Mouse (Mus musculus): Measurements from ENCODE around the gene Cwf19l1. TPM values are rescaled to one million over a fixed set of nuclear protein-coding genes. Genes with fewer than 3 reads are reported as not detected.

Gene Cwf19l1
- total RNA-seq, 2 experiments from 2014 or later, result 11.2 to 12.7 TPM

DNA sequence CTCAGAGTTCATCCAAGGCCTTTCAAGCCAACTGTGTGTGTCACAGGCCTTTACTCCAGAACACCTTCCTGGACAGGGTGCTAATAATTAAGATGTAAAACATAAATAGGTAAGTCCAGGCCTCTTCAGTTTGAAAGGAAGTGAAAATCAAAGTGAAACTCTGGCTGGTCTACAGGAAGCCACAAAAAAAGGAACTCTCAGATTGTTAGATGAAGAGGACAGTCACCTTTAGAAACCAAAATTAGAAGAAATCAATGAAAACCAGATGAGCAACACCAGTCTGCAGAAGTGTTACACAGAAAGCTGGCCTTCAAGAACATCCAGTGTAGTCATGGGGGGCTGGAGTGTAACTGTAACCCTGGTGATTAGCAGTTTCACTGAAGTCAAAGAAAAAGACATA lies 17.9 kb downstream of the Cwf19l1 start:
- no peak for DNase-seq (ENCODE audit: low spot score in 2 of 2)

DNA sequence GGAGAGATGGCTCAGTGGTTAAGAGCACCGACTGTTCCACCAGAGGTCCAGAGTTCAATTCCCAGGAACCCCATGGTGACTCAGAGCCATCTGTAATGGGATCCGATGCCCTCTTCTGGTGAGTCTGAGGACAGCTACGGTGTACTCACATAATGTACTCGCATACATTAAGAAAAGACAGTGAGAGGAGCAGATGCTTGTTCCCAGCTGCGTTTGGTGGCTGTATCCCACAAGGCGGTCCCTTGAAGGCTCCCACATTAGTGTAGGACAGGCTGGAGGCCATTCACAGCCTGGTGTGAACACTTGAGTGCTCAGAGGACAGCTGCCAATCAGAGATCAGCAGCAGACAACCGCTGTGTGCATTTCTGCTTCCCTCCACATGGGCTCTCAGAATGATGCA lies 24.0 kb downstream of the Cwf19l1 start:
- no peak for DNase-seq (ENCODE audit: low spot score in 2 of 2)

DNA sequence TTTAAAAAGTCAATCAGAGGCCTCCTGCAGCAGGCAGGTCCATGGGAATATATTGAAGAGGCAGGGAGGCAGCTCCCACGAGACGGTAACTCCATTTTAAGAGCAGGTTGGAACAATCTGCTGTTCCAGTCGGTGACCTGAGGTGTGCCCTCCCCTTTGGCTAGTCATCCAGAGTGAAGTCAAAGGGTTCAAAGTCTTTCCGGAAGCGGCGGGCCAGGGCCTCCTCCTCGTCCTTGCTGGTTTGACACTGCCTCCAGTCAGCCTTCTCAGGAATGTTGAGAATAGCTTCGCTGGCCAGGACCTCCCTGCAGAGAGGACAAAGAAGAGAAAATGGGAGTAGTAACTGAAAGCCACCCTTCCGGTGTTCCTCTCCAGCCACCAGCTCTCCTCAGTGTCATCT lies 25.3 kb downstream of the Cwf19l1 start:
- DNase-seq (ENCODE audit: low spot score in 2 of 2), result no peak

DNA sequence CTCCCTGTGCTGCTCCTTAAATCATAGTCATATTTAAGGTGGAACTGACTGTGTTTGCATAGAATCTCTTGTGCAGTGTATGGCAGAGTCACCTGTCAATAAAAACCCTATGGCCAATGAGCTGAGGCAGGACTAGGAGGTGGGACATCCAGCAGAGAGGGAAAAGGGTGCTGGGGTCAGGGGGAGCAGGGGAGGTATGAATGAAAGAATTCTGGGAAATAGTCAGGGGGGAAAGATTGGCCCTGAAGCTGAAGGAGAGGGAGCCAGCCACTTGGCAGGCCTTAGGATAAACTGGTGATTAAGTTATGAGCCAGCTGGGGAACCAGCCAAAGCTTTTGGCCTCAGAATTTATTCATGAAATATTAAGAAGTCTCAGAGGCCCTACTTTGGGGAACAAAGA lies 26.7 kb downstream of the Cwf19l1 start:
- no peak for DNase-seq (ENCODE audit: low spot score in 2 of 2)

DNA sequence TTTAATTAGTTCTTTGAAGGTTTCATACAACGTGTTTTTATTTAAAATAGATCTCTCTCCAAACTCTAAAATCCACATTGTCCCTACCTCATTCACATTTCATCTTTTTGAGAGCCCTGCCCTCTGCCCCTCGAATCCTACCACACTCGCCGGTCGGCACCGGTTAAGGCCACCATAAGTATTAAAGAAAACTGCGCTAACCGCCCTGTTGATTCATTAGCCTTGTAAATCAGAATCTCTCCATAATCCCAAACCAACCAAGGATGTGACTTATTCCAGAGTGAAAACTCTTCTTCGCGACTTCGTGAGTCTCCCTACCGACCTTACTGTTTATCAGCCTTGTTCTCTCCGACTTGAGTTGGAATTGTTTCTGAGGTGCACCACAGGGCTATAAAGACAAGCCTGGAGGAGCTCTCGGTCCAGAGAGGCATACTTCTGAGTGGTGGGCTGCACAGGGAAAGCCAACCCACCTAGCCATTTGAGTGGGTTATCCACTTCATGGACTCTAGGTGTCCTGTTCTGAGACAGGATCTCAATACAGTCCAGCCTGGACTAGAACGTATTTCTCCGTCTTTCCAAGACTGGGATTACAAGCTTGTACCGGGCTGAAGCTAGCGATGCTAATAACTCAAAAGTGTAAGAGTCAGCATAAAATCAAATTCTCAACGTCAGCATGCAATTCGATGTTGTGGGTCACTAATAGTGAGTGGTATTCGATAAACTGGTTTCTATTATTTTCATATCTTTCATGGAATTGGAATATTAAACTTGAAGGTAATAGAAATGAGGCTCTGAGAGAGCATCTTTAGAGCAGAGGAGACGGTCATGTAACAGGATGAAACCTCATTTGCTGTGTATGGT lies 27.8 kb downstream of the Cwf19l1 start:
- DNase-seq (ENCODE audit: low spot score in 2 of 2), result peak in 1 of 2 experiments; percentile 15

DNA sequence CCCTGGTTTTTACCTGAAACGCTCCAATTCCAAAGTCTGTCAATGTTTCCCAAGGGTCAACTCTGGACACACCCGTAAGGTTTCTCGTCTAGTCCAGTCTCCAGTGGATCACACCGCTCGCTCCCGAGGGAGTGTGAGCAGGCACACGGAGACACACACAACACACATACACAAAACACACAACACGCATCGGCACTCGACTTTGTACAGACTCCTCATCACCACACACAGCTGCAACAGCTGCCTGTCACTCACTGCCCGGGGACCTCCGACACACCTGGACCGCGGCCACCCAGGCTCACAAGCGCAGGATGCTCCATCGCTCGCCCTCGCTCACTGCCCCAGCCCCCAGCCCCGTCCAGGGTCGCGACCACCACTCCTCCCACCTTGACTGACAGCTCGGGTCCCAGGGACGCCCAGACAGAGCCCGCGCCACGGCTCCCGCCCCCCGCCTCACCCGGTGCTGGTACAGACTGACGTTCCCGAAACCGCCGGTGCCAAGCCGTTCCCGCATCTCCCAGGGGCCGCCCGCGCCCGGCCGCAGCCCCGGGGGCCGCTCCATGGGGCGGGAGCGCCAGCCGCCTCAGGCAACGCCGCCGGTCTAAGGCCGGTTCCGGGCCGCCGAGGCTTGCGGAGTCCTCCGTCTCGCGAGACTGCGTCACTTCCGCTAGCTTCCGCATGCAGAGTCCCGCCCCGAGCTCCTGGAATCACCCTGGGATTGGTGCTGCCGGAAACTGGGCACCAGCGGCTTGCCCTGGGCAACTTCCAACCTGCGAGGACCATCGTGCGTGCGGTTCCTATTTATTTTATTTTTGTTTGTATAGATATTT lies 28.6 kb downstream of the Cwf19l1 start, which contains the start of gene Chuk:
Gene Chuk, minus strand, starts transcription at position 650 of the 830 bp plus-strand sequence.
- DNase-seq (ENCODE audit: low spot score in 2 of 2), result peak; percentile 86 to 98

DNA sequence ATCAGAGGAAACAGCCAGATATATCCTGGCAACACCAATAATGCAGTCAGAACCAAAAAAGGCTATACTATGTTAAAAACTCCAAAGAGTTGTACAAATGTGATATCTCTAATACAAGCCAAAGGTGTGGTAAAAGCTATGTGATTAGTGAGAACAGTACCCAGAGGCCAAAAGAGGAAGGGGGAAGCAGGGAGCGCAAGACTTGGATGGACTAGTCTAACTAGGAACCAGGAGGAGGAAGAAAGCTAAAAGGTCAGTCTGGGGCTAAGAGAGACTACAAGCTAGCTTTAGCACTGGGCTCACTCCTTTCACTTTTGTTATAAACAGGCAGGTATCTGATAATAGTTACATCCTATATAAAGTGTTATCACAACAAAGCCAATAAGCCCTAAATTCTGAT lies 31.3 kb downstream of the Cwf19l1 start:
- DNase-seq (ENCODE audit: low spot score in 2 of 2), result no peak

DNA sequence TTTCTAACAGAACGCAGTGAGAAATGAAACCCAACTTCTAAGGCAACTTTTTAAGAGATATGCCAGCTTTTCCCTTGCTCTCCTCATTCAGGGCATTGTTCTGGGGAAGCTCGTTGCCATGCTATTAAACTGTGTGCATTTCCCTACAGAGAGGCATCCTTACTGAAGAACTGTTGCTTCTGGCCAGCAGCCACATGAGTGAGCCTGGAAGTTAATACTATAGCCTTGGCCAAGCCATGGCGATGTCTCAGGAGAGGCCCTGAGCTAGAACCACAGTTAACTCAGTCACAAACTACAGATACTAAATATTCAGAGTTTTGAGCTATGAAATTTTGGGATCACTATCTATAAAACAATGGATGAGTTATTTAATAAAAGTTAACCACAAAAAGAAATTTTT lies 32.7 kb downstream of the Cwf19l1 start:
- no peak for DNase-seq (ENCODE audit: low spot score in 2 of 2)

DNA sequence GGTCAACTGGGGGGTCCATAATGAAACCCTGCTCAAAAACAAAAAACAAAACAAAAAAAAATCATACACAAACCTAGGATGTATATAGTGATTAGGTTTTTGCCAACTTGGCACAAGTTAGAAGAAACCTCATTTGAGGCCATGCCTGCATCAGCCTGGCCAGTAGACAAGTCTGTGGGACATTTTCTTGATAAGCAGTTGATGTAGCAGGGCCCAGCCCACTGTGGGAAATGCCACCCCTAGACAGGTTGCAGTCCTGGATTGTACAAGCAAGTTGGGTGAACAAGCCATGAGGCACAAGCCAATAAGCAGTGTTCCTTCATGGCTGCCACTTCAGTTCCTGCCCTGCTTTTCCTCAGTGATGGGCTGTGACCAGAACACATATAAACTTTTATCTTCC lies 34.8 kb downstream of the Cwf19l1 start:
- DNase-seq (ENCODE audit: low spot score in 2 of 2), result no peak

DNA sequence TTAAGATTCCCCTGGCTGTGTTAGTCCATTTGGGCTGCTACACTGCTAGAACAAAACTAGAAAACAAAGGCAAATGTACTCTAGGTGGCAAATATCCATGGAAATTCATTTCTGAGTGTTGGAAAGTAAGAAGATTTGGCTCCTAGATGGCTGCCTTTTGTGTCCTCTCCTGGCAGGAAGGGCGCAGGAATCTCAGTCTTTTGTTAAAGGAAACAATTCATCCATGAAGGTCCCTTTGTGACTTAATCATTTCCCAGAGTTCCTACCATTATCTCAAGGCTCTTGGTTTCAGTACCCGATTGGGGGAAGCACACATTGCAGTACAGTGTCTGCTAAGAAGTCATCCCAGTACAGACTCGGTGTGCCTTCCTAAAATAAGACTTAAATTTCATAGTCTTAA lies 49.4 kb downstream of the Cwf19l1 start:
- no peak for DNase-seq (ENCODE audit: low spot score in 2 of 2)

DNA sequence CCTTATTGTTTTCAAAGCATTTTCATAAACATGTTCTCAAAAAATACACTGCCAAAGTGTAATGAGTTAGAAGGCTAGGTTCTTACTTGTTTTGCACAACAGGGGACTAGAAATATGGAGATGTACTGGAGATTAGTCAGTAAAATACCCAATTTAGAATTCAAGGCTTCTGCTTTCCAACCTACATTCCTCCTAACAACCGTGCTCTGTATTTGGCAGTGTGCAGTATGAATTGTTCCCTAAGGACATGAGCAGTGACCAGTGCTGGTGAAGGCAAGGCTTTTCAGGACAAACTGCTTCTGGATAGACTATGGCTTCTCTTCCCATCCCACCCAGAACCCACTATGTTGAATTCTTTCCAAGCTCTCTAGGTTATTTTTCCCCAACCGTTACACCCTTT lies 54.8 kb downstream of the Cwf19l1 start:
- no peak for DNase-seq (ENCODE audit: low spot score in 2 of 2)

DNA sequence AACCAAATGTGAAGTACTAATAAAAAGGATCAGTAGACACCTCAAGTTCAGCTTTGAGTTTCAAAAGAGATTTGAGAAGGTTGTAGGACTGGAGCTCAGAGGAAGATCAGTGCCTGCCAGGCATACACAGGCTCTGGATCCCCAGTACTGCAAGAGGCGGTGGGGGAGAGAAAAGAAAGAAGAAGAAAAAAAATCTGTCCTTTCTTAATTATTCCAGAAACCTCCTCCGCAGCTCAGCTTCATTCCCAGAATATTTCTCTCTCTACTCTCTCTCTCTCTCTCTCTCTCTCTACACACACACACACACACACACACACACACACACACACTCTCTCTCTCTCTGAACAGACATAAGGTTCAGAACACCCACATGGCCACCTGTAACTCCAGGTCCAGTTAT lies 55.7 kb downstream of the Cwf19l1 start:
- DNase-seq (ENCODE audit: low spot score in 2 of 2), result no peak

DNA sequence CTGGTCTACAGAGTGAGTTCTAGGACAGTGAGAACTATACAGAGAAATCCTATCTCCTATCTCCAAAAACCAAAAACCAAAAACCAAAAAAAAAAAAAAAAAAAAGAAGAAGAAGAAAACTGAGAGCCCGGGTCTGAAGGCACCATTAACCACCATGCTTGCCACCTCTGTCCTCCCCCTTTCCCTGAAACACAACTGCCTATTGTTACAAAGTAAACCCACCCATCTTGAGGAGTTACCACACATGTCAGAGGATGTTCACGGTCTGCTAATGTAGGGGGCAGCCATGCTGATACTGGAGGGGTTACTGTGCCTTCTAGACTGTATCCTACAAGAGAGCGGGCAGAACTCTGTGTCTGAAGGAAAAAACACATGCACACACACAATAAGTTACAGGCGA lies 58.7 kb downstream of the Cwf19l1 start:
- DNase-seq (ENCODE audit: low spot score in 2 of 2), result no peak

DNA sequence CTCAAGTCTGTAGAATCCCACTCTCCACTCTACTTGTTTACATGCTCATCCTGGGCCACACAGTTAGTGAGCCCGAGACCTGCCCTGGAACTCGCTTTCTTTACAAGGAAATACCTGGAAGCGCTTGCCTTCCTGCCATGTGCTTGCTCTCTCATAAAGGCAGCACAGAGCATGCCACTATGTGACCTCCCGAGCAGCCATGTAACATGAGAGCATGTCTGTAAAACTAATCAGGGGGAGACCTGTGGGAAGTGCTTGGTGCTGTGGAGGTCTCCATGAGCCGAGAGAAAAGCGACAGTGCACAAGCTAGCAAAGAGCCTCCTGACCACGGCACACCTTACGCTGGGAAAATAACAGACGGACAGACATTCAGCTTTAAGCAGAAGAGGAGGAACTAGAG lies 59.2 kb downstream of the Cwf19l1 start:
- no peak for DNase-seq (ENCODE audit: low spot score in 2 of 2)

DNA sequence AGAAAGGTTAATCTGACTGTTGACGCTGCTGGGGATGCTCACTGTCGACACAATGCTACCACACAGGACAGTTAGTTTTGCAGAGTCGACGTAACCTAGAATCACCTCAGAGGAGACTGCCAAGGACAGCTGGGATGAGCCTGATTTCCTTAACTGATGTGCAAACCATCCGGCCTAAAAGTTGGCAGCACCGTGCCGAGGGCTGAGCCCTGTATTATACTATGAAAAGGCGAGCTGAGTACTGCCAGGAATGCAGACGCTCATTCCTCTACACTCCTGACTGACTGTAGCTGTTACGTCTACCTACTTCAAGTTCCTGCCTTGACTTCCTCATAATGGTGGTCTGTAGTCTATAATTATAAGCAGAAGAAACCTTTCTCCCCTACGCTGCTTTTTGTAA lies 60.7 kb downstream of the Cwf19l1 start:
- no peak for DNase-seq (ENCODE audit: low spot score in 2 of 2)

DNA sequence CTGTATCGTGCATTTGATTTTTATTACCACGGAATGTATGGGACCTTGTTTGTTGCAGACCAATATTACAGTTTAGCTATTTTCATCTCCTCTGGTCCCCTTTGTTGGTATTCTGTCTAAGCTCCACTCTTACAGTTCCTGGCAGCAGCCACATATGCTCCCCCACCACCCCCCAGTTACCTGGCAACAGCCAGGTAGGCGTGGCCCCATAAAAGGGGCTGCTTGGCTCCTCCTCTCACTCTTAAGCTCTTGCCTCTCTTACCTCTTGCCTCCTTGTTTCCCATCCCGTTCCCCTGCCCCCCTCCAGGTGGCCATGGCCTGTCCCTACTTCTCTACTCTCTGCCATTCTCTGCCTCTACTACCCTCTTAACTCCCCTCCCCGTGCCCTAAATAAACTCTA lies 64.5 kb downstream of the Cwf19l1 start:
- no peak for DNase-seq (ENCODE audit: low spot score in 2 of 2)

DNA sequence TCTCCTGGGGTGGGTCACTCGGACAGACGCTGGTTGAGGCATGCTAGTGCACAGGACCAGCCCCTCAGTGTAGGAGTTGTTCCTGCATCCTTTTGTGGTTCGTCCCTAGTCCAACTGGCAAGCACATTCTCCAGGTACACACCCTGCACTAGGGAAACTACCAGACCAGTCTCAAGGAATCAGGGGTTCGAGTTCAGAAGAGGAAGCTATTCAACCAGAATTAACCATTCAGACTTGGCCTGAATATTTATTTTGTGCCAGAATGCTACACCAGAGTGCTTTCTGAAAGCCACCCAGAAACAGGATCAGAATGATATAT lies 65.8 kb downstream of the Cwf19l1 start:
- no peak for DNase-seq (ENCODE audit: low spot score in 2 of 2)

DNA sequence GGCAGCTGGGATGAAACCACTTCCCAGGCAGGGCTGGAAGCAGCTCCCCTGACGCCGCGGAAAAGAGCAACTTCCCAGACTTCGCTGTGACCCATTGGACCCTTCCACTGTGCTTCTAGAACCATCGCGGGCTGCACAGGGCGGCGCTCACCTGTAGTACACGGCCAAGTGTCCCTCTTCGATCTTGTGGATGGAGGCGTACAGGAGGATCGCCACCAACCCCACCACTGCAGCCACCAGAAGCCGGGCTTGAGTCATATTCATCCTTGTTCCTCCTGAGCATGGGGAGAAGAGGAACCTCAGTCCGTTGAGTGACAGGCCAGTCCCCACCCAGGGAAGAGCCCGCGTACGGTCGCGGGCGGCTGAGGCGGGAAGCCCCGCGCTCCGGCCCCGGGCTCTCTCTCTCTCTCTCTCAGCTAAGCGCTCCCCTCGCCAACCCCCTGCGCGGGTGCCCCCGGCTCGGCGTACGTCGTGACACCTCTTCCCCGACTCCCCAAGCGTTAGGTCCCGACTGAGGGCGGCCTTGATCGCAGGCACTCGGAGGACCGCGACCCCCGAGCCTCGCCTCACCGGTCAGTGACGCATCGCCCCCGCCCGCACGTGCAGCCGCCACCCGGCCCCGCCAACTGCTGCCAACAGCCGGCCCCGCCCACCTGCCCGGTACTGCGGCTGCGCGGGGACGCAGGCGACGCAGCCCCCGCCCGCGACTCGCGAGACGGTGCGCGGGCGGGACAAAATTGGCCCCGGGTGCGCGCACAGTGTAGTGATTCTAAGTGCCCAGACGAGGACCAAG lies 66.4 kb downstream of the Cwf19l1 start, which contains the start of gene Erlin1:
Gene Erlin1, minus strand, starts transcription at position 665 of the 793 bp plus-strand sequence.
- peak; percentile 86 to 90 for DNase-seq (ENCODE audit: low spot score in 2 of 2)

DNA sequence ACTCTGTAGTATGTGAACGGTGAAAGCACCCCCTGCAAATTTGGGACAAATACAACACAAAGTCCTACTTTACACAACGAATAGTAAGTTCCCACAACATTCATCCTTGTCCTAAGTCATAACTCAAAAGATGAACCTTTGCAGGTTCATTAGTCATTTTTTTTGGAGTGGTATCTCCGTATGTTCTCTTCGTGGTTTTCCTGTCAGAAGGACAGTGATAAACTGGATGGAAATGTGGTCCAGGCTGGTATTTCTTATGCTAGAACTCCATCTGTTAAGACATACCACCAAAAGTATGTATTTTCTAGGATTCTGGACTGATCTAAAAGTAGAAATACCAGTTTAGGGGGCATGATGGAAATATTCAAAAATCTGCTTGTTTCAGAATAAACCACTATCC lies 67.4 kb downstream of the Cwf19l1 start:
- no peak for DNase-seq (ENCODE audit: low spot score in 2 of 2)

DNA sequence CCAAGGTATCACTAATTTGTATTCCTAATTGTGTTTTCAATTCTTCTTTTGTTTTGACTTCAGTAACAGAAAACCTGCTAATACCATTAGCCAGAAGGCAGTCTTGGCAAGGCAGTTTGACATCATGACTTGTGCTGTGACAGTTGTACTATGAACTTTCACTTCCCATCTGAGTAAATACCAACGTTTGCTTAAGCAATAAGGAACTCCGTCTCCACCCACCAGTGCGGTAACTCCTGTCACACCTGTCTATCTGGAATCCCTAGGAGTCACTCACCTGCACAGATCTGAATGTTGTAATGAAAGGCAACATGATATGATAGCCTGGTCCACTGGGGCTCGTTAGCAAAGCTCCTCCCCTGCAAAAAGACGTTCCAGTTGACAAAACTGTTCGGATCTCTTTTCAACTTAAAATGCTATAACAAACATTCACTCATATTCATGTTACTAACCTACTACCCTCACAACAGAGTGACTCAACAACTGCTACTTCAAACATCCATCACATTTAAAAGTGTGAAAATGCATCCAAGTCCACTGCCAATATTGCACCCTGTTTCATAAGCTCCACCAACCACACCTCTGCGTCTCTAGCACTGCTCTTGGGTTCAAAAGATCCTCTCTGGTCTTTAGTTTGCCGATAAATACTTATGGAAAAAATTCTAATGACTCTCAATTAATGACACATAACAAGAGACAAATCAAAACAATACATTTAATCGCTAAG lies 68.2 kb downstream of the Cwf19l1 start:
- DNase-seq (ENCODE audit: low spot score in 2 of 2), result no peak

DNA sequence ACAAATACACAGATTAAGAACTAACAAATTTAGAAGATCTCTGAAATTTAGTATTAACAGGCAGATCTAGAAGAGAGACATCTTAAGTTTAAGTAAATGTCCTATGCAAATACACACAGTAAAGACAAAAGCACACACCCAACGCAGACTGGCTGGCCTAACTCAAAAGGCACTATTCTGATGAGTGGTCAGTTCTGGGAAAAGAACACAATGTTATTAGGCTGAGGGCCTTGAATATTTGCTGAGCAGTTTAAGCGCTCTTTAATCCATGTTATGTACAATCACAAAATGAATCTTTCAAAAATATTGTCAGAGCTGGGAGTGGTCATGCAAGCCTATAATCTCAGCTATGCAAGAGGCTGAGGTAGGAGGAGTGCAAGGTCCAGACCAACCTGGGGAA lies 70.9 kb downstream of the Cwf19l1 start:
- DNase-seq (ENCODE audit: low spot score in 2 of 2), result no peak
